Mouse (Mus musculus) heart, postnatal 0 days (tissue): Measurements from ENCODE around the gene Fcna.

Experiments
- CTCF ChIP-seq: IDR thresholded peaks from 2 replicates; pipeline ENCODE4 v1.5.1; 2016; ENCODE audit warnings: antibody characterized with exemption, control low read depth, low read depth
- EP300 ChIP-seq: IDR thresholded peaks from 2 replicates; pipeline ENCODE4 v1.6.1; 2016; ENCODE audit warnings: antibody characterized with exemption, low read depth

DNA sequence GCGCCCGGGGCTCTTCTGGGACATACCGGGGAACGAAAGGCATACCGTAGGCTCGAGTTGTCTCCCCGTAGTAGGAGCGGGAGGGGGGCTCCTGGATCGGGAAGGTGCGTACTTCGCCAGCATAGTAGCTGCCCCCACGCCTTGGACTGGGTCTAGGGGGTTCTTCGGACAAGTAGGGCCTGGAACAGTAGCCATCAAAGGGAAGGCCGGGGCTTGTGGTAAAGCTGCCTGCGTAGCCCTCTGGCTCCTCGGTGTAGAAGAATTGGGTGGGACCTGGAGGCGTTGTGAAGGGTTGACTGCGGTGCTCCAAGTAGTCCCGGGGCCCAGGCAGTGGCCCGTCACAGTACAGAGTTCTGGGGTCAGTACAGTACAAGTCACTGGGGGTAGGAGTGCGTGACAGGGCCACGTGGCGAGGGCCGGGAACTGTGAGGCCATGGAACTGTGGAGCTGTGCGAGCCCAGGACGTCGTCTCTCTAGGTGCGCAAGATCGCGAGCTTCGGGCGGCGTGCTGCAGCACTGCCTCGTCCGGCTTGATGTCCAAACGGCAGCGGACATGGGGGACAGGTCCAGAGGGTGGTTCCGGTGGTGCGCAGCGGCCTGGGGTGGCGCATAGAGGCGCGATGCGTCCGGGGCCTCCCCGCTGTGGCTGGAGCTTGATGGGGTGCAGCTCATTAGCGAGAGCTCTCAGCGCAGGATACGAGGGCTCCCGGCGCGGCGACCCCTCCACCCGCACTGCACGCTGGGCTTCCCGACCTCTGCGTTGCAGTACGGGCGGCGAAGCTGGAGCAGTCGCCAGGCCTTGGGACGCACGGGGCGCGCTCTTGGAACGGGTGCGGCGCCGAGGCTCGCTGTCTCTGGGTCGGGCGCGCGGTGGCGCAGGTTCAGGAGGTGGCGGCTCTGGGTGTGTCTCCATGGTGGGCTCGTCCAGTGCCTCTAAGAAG lies 48.8 kb downstream of the Fcna start:
- TF ChIP-seq EP300: no peak
- no peak for TF ChIP-seq CTCF
